ENCODE assay signal across 10 mouse cellular contexts in the genomic region with DNA sequence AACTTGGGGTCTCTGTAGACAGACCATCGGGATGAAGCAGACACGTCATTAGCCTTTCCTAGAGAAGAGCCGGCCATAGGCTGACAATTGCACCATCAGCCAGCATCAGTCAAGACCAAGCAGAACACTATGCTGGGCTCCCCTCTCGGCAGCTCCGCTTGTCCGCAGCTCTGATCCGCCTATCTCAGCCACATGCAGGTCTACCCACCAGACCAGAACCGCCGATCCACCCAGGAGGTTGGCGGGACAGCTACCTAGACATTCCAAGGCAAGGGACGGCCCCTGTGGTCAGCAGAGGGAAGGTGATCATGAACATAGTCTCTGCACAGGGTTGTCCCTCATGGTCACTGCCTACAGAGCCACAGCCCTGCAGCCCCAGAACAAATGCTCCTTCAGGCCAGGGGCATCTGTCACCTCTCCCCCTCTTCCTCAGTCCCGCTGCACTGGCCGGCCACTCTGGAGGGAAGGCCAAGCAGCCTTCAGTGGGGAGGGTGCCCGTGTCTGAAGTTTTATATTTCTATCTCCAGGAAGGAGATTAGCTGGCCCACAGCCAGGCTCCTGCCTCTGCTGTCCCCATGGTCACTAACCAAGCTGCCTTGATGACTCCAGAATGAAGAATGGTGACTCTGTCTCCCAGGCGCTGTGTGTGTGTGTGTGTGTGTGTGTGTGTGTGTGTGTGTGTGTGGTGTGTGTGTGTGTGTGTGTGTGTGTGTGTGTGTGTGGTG. TPM values are rescaled to one million over a fixed set of nuclear protein-coding genes. Genes with fewer than 3 reads are reported as not detected.
DNase-seq lines count a peak whose midpoint lies in the region; ATAC-seq and TF ChIP-seq lines count a peak whose summit lies in the region.
"Had no signal": no experiment of that assay in that cellular context is flagged by ENCODE, and none has a peak within 500 bp of the region (broad histone marks: within the 10 kb centered on the region; RNA-seq: fewer than 3 reads in every experiment).

No protein-coding gene starts in this region.

- no peaks in the 10 kb centered on the region for H3K9me3 ChIP-seq in kidney, postnatal 0 days (replicated peaks; ENCODE audit: low read length)
- H3K9me3 ChIP-seq in midbrain, embryonic 14.5 days (ENCODE audit: control insufficient read depth, low read length) = no peaks in the 10 kb centered on the region
- H3K9me3 ChIP-seq: embryonic facial prominence, embryonic 12.5 days had no signal

- no peak overlapping the region for H3K4me2 ChIP-seq in kidney, postnatal 0 days (ENCODE audit: low read length)
- H3K4me2 ChIP-seq in midbrain, embryonic 14.5 days (ENCODE audit: low read length) = no peak overlapping the region
- H3K4me2 ChIP-seq: embryonic facial prominence, embryonic 12.5 days had no signal

- no peak overlapping the region for H3K27ac ChIP-seq in kidney, postnatal 0 days
- H3K27ac ChIP-seq in midbrain, embryonic 14.5 days (replicated peaks; ENCODE audit: low read depth, low read length) = no peak overlapping the region
- H3K27ac ChIP-seq: embryonic facial prominence, embryonic 12.5 days had no signal

- no peak overlapping the region for H3K9ac ChIP-seq in kidney, postnatal 0 days (ENCODE audit: low read depth, low read length)
- no peak overlapping the region for H3K9ac ChIP-seq in midbrain, embryonic 14.5 days (replicated peaks; ENCODE audit: low read length)
- H3K9ac ChIP-seq: embryonic facial prominence, embryonic 12.5 days had no signal

- no peak overlapping the region for H3K4me3 ChIP-seq in kidney, postnatal 0 days (replicated peaks; ENCODE audit: low read depth, low read length)
- H3K4me3 ChIP-seq in midbrain, embryonic 14.5 days (replicated peaks; ENCODE audit: low read depth, low read length) = no peak overlapping the region
- H3K4me3 ChIP-seq: embryonic facial prominence, embryonic 12.5 days had no signal

- peak; percentile 74 to 81 for DNase-seq in adrenal gland, adult (ENCODE audit: inconsistent age in 2 of 2, low spot score in 1 of 2)
- DNase-seq in adrenal gland, postnatal 4 days (ENCODE audit: low spot score in 2 of 2) = no peak
- peak; percentile 19 for DNase-seq in kidney, postnatal 0 days (ENCODE audit: low spot score)
- no peak for DNase-seq in kidney, adult 8-10 months
- DNase-seq in ovary, adult 18-20 months (ENCODE audit: low spot score) = peak; percentile 46
- no peak for DNase-seq in ovary, postnatal 14 days (ENCODE audit: low spot score)
- peak; percentile 56 for DNase-seq in midbrain, embryonic 14.5 days
- no peak for DNase-seq in T-cell, adult 2 months (ENCODE audit: low spot score)

- WGBS in kidney, postnatal 0 days = 58% methylated on average over 15 of the region's 15 CpGs
- WGBS in midbrain, embryonic 14.5 days = 69% methylated on average over 15 of the region's 15 CpGs

- 0 out of 2 replicates have a peak, but pooled peaks cover 3% of the 10 kb centered on the region for H3K27me3 ChIP-seq in kidney, postnatal 0 days (ENCODE audit: insufficient read depth, low read length)
- no peaks in the 10 kb centered on the region for H3K27me3 ChIP-seq in midbrain, embryonic 14.5 days (ENCODE audit: control insufficient read depth, insufficient read depth, low read length)

- no peak for TF ChIP-seq CTCF in kidney, postnatal 0 days (IDR thresholded peaks at IDR 0.05; ENCODE audit: low read depth)

- ATAC-seq in kidney, postnatal 0 days (replicated peaks; ENCODE audit: low FRiP score, low read depth) = no peak
- peak; percentile 20; the same call in 1 of the 2 replicates for ATAC-seq in midbrain, embryonic 14.5 days (ENCODE audit: low FRiP score, low TSS enrichment)

- no peaks in the 10 kb centered on the region for H3K4me1 ChIP-seq in kidney, postnatal 0 days (replicated peaks; ENCODE audit: insufficient read depth, low read length)
- H3K4me1 ChIP-seq in midbrain, embryonic 14.5 days (ENCODE audit: control insufficient read depth, insufficient read depth, low read length) = peaks cover 42% of the 10 kb centered on the region

- no peaks in the 10 kb centered on the region for H3K36me3 ChIP-seq in kidney, postnatal 0 days (ENCODE audit: insufficient read depth, low read length)
- H3K36me3 ChIP-seq in midbrain, embryonic 14.5 days (ENCODE audit: control insufficient read depth, insufficient read depth, low read length) = 0 out of 2 replicates have a peak, but pooled peaks cover 3% of the 10 kb centered on the region
- H3K36me3 ChIP-seq: embryonic facial prominence, embryonic 12.5 days had no signal

RNA-seq across cellular contexts. Expression of a gene that starts 32.6 kb away (rescaled TPM):
- 1 to 10 TPM; 1.8 to 2.0 TPM for total RNA-seq in adrenal gland, postnatal 4 days (2021)
- polyA plus RNA-seq in kidney, postnatal 0 days (2015; fragmentation: Nextera tagmentation; extraction: Ambion mirVana) = not detected in 2 replicates
- 0.12 and 0.49 TPM in 2 replicates for polyA plus RNA-seq in midbrain, embryonic 14.5 days (2014; fragmentation: Nextera tagmentation; extraction: Ambion mirVana)
- polyA plus RNA-seq: stomach, embryonic 16.5 days had no signal

RNA-seq across cellular contexts. Expression of a gene that starts 42.4 kb away (rescaled TPM):
- 100 to 1,000 TPM; 608 to 629 TPM for total RNA-seq in adrenal gland, postnatal 4 days (2021)
- polyA plus RNA-seq in kidney, postnatal 0 days (2015; fragmentation: Nextera tagmentation; extraction: Ambion mirVana) = 10.0 and 12.2 TPM in 2 replicates
- polyA plus RNA-seq in midbrain, embryonic 14.5 days (2014; fragmentation: Nextera tagmentation; extraction: Ambion mirVana) = 15.0 and 15.9 TPM in 2 replicates

RNA-seq across cellular contexts. Expression of a gene that starts 46.8 kb away (rescaled TPM):
- 10 to 100 TPM; 21.6 to 22.1 TPM for total RNA-seq in adrenal gland, postnatal 4 days (2021)
- 26.8 TPM in 2 replicates for polyA plus RNA-seq in kidney, postnatal 0 days (2015; fragmentation: Nextera tagmentation; extraction: Ambion mirVana)
- polyA plus RNA-seq in midbrain, embryonic 14.5 days (2014; fragmentation: Nextera tagmentation; extraction: Ambion mirVana) = 17.4 and 21.2 TPM in 2 replicates

RNA-seq across cellular contexts. Expression of a gene that starts 47.2 kb away (rescaled TPM):
- 10 to 100 TPM; 11.9 to 12.0 TPM for total RNA-seq in adrenal gland, postnatal 4 days (2021)
- 12.0 and 12.6 TPM in 2 replicates for polyA plus RNA-seq in kidney, postnatal 0 days (2015; fragmentation: Nextera tagmentation; extraction: Ambion mirVana)
- polyA plus RNA-seq in midbrain, embryonic 14.5 days (2014; fragmentation: Nextera tagmentation; extraction: Ambion mirVana) = 10.9 and 14.9 TPM in 2 replicates

Comparison
In these comparisons a context has a peak if more than half of its experiments do, and no peak if none do; other contexts are left out.
1. DNase-seq: peak in adrenal gland, adult (2 of 2), kidney, postnatal 0 days (single experiment), ovary, adult 18-20 months (single experiment) and midbrain, embryonic 14.5 days (single experiment); none in adrenal gland, postnatal 4 days (0 of 2), kidney, adult 8-10 months (0 of 2), ovary, postnatal 14 days (single experiment) and T-cell, adult 2 months (single experiment).